Comparison of ENCODE assay signal across 8 mouse cellular contexts in genomic region chr5:117119777-117120488, GRCm38 (mm10). TPM values are rescaled to one million over a fixed set of nuclear protein-coding genes. Genes with fewer than 3 reads are reported as not detected.
DNase-seq lines count a peak whose midpoint lies in the region; ATAC-seq lines count a peak whose summit lies in the region.

Gene Taok3, plus strand, starts transcription at chr5:117120129.

- DNase-seq in adrenal gland, adult (ENCODE audit: inconsistent age in 2 of 2, low spot score in 1 of 2): peak; percentile 99 to 100
- peak; percentile 99 for DNase-seq in embryo, embryonic 10.5 days (ENCODE audit: low spot score)
- peak; percentile 100 for DNase-seq in gastrocnemius, postnatal 14 days
- DNase-seq in left cerebral cortex, postnatal 10 days (ENCODE audit: extremely low spot score in 1 of 2, low spot score in 2 of 2): peak; percentile 98 to 99
- DNase-seq in right cerebral cortex, postnatal 25 days: peak; percentile 96
- DNase-seq in urinary bladder, postnatal 4 days (ENCODE audit: low spot score in 2 of 2): peak; percentile 98 to 99

- peak; percentile 72 for ATAC-seq in inflammation-experienced regulatory T-cells, adult 6 months
- ATAC-seq in megakaryocyte-erythroid progenitor cell, adult 5-6 weeks (replicated peaks; ENCODE audit: low FRiP score, low TSS enrichment, poor library complexity, severe bottlenecking): peak; percentile 66

- intact Hi-C loops in gastrocnemius, postnatal 14 days (cut with DNase I; ENCODE audit: low total_unique reads): loop anchor here (10.0 kb wide), 1 partner anchor 165 kb away; the partner anchor contains the start of gene Pebp1
- intact Hi-C loops in left cerebral cortex, postnatal 10 days (cut with DNase I): loop anchor here (5.0 kb wide), 2 partner anchors 122 to 152 kb away; no protein-coding TSS in a partner anchor

RNA-seq across cellular contexts. Expression of gene Taok3, which starts in this region (rescaled TPM):
- total RNA-seq in gastrocnemius, postnatal 14 days (2021): 1 to 10 TPM; 5.6 to 6.4 TPM
- polyA plus RNA-seq in inflammation-experienced regulatory T-cells, adult 6 months (2017; shearing (Covaris generic)): 100 to 1,000 TPM; 115 to 147 (median 144) TPM
- total RNA-seq in left cerebral cortex, postnatal 10 days (2021): 10 to 100 TPM; 67.6 to 68.7 TPM
- total RNA-seq in megakaryocyte-erythroid progenitor cell, adult 5-6 weeks (2014; fragmentation: Nextera tagmentation): 92.8 and 105 TPM in 2 replicates
- 79.4 and 88.0 TPM in 2 replicates for total RNA-seq in megakaryocyte-erythroid progenitor cell, adult 5-6 weeks (2017)

Comparison
In these comparisons a context has a peak if more than half of its experiments do, and no peak if none do; other contexts are left out.
1. Peak in every context shown above with its lines: DNase-seq and ATAC-seq.
2. RNA of gene Taok3 (total RNA-seq): 79.4 to 105 TPM in megakaryocyte-erythroid progenitor cell, adult 5-6 weeks and 67.6 to 68.7 TPM in left cerebral cortex, postnatal 10 days; 5.6 to 6.4 TPM in gastrocnemius, postnatal 14 days; every median in the first group is over 4 times any median in the second.